Mouse (Mus musculus): ENCODE results near the gene Aldh1a2. TPM values are rescaled to one million over a fixed set of nuclear protein-coding genes. Genes with fewer than 3 reads are reported as not detected.

Aldh1a2 gene
- polyA plus RNA-seq, 2 experiments, result 0.58 to 0.79 TPM

DNA sequence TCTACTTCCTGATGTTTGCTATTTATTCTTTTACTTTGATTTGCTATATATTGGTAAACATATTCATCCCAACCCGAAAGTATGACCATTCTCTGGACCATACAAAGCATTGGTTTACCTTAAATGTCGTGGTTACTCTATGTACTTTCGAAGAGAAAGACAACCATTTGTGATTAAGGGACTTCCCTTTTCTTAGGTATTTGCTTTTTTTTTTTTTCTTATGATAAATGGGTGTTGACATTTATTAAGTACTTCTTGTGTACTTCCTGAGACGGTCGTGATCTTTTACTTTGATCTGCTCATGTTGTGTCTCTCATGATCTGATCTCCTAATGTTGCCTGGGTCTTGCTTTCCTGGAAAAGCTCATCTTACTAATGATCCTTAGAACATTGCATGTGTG lies 16.8 kb upstream of the Aldh1a2 start:
- Histone ChIP-seq H3K27me3 (ENCODE audit: control insufficient read depth, insufficient read depth, low read length) (no peaks in the 10 kb centered on the region), H3K4me1 (replicated peaks; ENCODE audit: control insufficient read depth in 2 of 2, insufficient read depth in 2 of 2, low read length in 1 of 2) (no peaks in the 10 kb centered on the region), H3K4me2 (ENCODE audit: low read depth) (no peak overlapping the region), H3K4me3 (ENCODE audit: insufficient read depth in 1 of 2, low read depth in 2 of 2, low read length in 2 of 2) (no peak overlapping the region), H3K36me3 (replicated peaks; ENCODE audit: control insufficient read depth, insufficient read depth, low read depth) (no peaks in the 10 kb centered on the region), H3K27ac (no peak overlapping the region), H3K9me3 (ENCODE audit: control insufficient read depth, low read length) (no peaks in the 10 kb centered on the region), H3K9ac (replicated peaks) (no peak overlapping the region)
- no peak for ATAC-seq (ENCODE audit: insufficient read depth)
- WGBS (ENCODE audit: insufficient replicate concordance), result 42% methylated on average over 5 of the region's 5 CpGs
- TF ChIP-seq EP300 (IDR thresholded peaks at IDR 0.05; ENCODE audit: low read depth), result no peak
- no peak for TF ChIP-seq CTCF (IDR thresholded peaks at IDR 0.05; ENCODE audit: low read depth)
- DNase-seq (ENCODE audit: low read depth in 3 of 3, low spot score in 3 of 3), result no peak

DNA sequence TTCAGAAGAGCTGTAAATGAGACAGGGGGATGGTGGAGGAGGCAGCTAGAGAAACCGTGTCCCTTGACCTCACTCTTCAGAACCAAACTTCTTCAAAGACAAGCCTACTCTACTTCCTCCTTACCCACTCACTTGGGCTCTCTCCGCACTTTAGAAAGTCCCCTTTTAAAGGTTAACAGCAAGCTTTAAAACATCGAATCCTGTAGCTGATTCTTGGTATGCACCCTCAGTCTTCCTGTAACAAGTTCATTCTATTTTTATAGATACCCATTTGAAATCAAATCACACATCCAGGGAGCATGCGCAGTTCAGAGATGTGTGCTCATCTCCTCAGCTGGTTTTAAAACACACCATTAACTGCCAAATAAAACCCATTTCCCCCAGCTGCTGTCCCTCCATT lies 13.3 kb upstream of the Aldh1a2 start:
- 49% methylated on average over 4 of the region's 4 CpGs for whole genome bisulfite sequencing (ENCODE audit: insufficient replicate concordance)
- Histone ChIP-seq H3K27ac (no peak overlapping the region), H3K4me2 (ENCODE audit: low read depth) (no peak overlapping the region), H3K27me3 (ENCODE audit: control insufficient read depth, insufficient read depth, low read length) (no peaks in the 10 kb centered on the region), H3K4me1 (replicated peaks; ENCODE audit: control insufficient read depth in 2 of 2, insufficient read depth in 2 of 2, low read length in 1 of 2) (no peaks in the 10 kb centered on the region), H3K36me3 (replicated peaks; ENCODE audit: control insufficient read depth, insufficient read depth, low read depth) (no peaks in the 10 kb centered on the region), H3K9me3 (ENCODE audit: control insufficient read depth, low read length) (no peaks in the 10 kb centered on the region), H3K9ac (replicated peaks) (no peak overlapping the region), H3K4me3 (ENCODE audit: insufficient read depth in 1 of 2, low read depth in 2 of 2, low read length in 2 of 2) (no peak overlapping the region)
- DNase-seq (ENCODE audit: low read depth in 3 of 3, low spot score in 3 of 3), result no peak
- TF ChIP-seq CTCF (IDR thresholded peaks at IDR 0.05; ENCODE audit: low read depth) (no peak), EP300 (IDR thresholded peaks at IDR 0.05; ENCODE audit: low read depth) (no peak)
- ATAC-seq (ENCODE audit: insufficient read depth), result no peak

DNA sequence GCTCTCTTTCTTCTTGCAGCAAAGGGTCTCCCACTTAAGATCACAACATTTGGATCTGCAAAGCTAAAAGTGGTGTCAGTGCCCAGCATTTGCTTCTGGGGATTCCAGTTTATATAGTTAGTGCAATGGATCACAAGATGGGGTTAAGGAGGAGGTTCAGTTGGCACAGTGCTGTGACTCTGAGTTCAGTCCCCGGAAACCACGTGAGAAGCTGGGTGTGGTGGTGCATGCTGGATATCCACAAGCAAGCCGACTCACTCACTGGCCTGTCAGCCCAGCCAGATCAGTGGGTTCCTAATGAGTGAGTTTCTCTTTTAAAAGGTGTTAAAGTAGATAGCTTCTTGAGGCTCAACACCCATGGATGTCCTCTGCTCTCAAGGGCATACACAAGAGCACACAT lies 6.3 kb upstream of the Aldh1a2 start:
- Histone ChIP-seq H3K27me3 (ENCODE audit: control insufficient read depth, insufficient read depth, low read length) (peaks cover 17% of the 10 kb centered on the region), H3K4me1 (replicated peaks; ENCODE audit: control insufficient read depth in 2 of 2, insufficient read depth in 2 of 2, low read length in 1 of 2) (no peaks in the 10 kb centered on the region), H3K9me3 (ENCODE audit: control insufficient read depth, low read length) (no peaks in the 10 kb centered on the region), H3K36me3 (replicated peaks; ENCODE audit: control insufficient read depth, insufficient read depth, low read depth) (no peaks in the 10 kb centered on the region), H3K4me3 (ENCODE audit: insufficient read depth in 1 of 2, low read depth in 2 of 2, low read length in 2 of 2) (no peak overlapping the region), H3K4me2 (ENCODE audit: low read depth) (no peak overlapping the region), H3K27ac (no peak overlapping the region), H3K9ac (replicated peaks) (no peak overlapping the region)
- DNase-seq (ENCODE audit: low read depth in 3 of 3, low spot score in 3 of 3), result no peak
- ATAC-seq (ENCODE audit: insufficient read depth), result no peak
- TF ChIP-seq EP300 (IDR thresholded peaks at IDR 0.05; ENCODE audit: low read depth) (no peak), CTCF (IDR thresholded peaks at IDR 0.05; ENCODE audit: low read depth) (no peak)
- 36% methylated on average over 3 of the region's 3 CpGs for WGBS (ENCODE audit: insufficient replicate concordance)

DNA sequence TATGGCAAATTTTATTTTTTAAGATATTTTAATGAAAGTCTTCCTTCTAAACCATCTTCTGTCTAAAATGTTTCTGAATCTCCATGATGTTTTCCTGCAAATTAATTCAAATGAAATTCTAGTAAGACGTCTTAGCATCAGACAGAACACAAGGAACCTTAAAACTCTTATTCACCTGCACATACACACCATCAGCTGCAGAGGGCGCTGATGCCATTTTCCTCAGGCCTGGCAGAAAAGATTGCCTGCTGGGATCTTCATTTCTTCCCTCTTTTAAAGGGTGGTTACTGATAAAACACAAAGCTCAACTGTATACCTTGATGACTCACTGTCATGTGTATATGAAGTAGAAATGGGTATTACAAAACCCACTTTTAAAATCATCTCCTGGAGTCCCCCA lies 4.7 kb upstream of the Aldh1a2 start:
- peak; percentile 65 for TF ChIP-seq CTCF (IDR thresholded peaks at IDR 0.05; ENCODE audit: low read depth)
- no peak for TF ChIP-seq EP300 (IDR thresholded peaks at IDR 0.05; ENCODE audit: low read depth)
- ATAC-seq (ENCODE audit: insufficient read depth) (no peak), DNase-seq (ENCODE audit: low read depth in 3 of 3, low spot score in 3 of 3) (no peak)
- Histone ChIP-seq H3K4me3 (ENCODE audit: insufficient read depth in 1 of 2, low read depth in 2 of 2, low read length in 2 of 2) (no peak overlapping the region), H3K9ac (replicated peaks) (no peak overlapping the region), H3K27me3 (ENCODE audit: control insufficient read depth, insufficient read depth, low read length) (peaks cover 33% of the 10 kb centered on the region), H3K9me3 (ENCODE audit: control insufficient read depth, low read length) (no peaks in the 10 kb centered on the region), H3K27ac (no peak overlapping the region), H3K4me1 (replicated peaks; ENCODE audit: control insufficient read depth in 2 of 2, insufficient read depth in 2 of 2, low read length in 1 of 2) (no peaks in the 10 kb centered on the region), H3K4me2 (ENCODE audit: low read depth) (no peak overlapping the region), H3K36me3 (replicated peaks; ENCODE audit: control insufficient read depth, insufficient read depth, low read depth) (no peaks in the 10 kb centered on the region)
- 10% methylated on average over 2 of the region's 2 CpGs for WGBS (ENCODE audit: insufficient replicate concordance)

DNA sequence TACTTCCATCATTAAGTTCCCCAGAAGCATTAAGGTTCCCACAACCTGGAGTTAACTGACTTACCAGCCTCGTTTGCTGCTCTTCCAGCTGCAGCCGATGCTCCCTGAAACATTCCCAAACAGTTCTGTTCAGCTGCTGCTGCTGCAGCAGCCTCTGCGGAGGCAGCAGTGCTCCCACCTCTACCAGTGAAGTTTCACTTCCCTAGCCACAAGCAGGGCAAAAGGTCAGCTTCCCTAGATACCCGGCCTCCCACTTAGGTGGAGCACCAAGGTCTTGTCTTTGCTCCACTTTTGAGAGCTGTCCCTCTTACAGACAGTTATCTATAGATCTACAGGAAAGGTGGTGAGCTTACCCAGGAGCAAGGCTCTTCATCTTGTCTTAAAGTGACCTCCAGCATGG lies 2.0 kb upstream of the Aldh1a2 start:
- no peak for DNase-seq (ENCODE audit: low read depth in 3 of 3, low spot score in 3 of 3)
- Histone ChIP-seq H3K36me3 (replicated peaks; ENCODE audit: control insufficient read depth, insufficient read depth, low read depth) (no peaks in the 10 kb centered on the region), H3K27ac (no peak overlapping the region), H3K9me3 (ENCODE audit: control insufficient read depth, low read length) (no peaks in the 10 kb centered on the region), H3K27me3 (ENCODE audit: control insufficient read depth, insufficient read depth, low read length) (peaks cover 58% of the 10 kb centered on the region), H3K9ac (replicated peaks) (no peak overlapping the region), H3K4me3 (ENCODE audit: insufficient read depth in 1 of 2, low read depth in 2 of 2, low read length in 2 of 2) (no peak overlapping the region), H3K4me2 (ENCODE audit: low read depth) (no peak overlapping the region), H3K4me1 (replicated peaks; ENCODE audit: control insufficient read depth in 2 of 2, insufficient read depth in 2 of 2, low read length in 1 of 2) (no peaks in the 10 kb centered on the region)
- ATAC-seq (ENCODE audit: insufficient read depth), result no peak
- TF ChIP-seq CTCF (IDR thresholded peaks at IDR 0.05; ENCODE audit: low read depth) (no peak), EP300 (IDR thresholded peaks at IDR 0.05; ENCODE audit: low read depth) (no peak)
- 19% methylated on average over 4 of the region's 4 CpGs for WGBS (ENCODE audit: insufficient replicate concordance)

All from liver, embryonic 14.5 days (tissue).